Mouse (Mus musculus) liver, embryonic 11.5 days (tissue): ENCODE results near the gene Zfp944. TPM values are rescaled to one million over a fixed set of nuclear protein-coding genes. Genes with fewer than 3 reads are reported as not detected.

Experiments
- polyA plus RNA-seq: library from polyadenylated mRNA; unstranded; fragments of >200 nt; fragmentation: Nextera tagmentation; extraction: Ambion mirVana; gene quantifications from 2 replicates; pipeline ENCODE4 v1.2.1, GENCODE M21; 2014

Gene Zfp944
- polyA plus RNA-seq, 1 experiment from 2014 or later = 11.3 TPM

Other genes starting within 250 kb of the Zfp944 start
- 1.3 and 1.8 TPM in 2 replicates for gene Zfp947, start 195.2 kb downstream of the Zfp944 start, polyA plus RNA-seq
- gene Zfp994, start 135.8 kb downstream of the Zfp944 start, polyA plus RNA-seq = 2.9 and 3.1 TPM in 2 replicates
- 8.5 and 9.7 TPM in 2 replicates for gene CT030661.1, start 46.6 kb downstream of the Zfp944 start, polyA plus RNA-seq
- 7.5 and 8.5 TPM in 2 replicates for gene Zfp758, start 53 bp upstream of the Zfp944 start, polyA plus RNA-seq
- gene Zfp946, start 62.8 kb upstream of the Zfp944 start, polyA plus RNA-seq = 7.0 and 8.4 TPM in 2 replicates
- gene Vmn2r111, start 212.1 kb upstream of the Zfp944 start, polyA plus RNA-seq = not detected in 2 replicates
- not detected in 2 replicates for gene Vmn2r112, start 239.6 kb upstream of the Zfp944 start, polyA plus RNA-seq